Mouse (Mus musculus) heart, postnatal 0 days (tissue): ENCODE data around the gene Cyp17a1. TPM values are rescaled to one million over a fixed set of nuclear protein-coding genes. Genes with fewer than 3 reads are reported as not detected.

Experiments
- ATAC-seq: fragments of 200-750 bp; cut with Nextera tagmentation; 2 replicates; pipeline ENCODE4 v1.8.0; 2017; ENCODE audit warnings: low read depth, moderate number of reproducible peaks, moderate library complexity; ENCODE audit not compliant: insufficient read depth
- DNase-seq: peaks from one replicate; pipeline ENCODE4 v3.0.0-alpha.2; 2016; ENCODE audit warnings: low spot score
- H3K27ac ChIP-seq: fragments of 300-500 bp; sonication (generic); 2 replicates; pipeline ENCODE4 v1.5.1; 2014; ENCODE audit warnings: low read depth, mild to moderate bottlenecking
- H3K27me3 ChIP-seq: fragments of 300-500 bp; sonication (generic); 2 replicates; pipeline ENCODE4 v1.6.1; 2014; ENCODE audit warnings: low read length, mixed read lengths; ENCODE audit not compliant: control insufficient read depth, insufficient read depth
- H3K36me3 ChIP-seq: fragments of 300-500 bp; sonication (generic); replicated peaks from 2 replicates; pipeline ENCODE4 v1.6.1; 2014; ENCODE audit warnings: low read length, mixed read lengths; ENCODE audit not compliant: control insufficient read depth, insufficient read depth
- H3K4me1 ChIP-seq: fragments of 300-500 bp; sonication (generic); 2 replicates; pipeline ENCODE4 v1.6.1; 2014; ENCODE audit warnings: antibody characterized with exemption; ENCODE audit not compliant: control insufficient read depth, insufficient read depth
- H3K4me2 ChIP-seq: fragments of 300-500 bp; sonication (generic); 2 replicates; pipeline ENCODE4 v1.6.1; 2014; ENCODE audit warnings: low read depth, mild to moderate bottlenecking, low read length, moderate library complexity
- H3K4me3 ChIP-seq: fragments of 300-500 bp; sonication (generic); 2 replicates; pipeline ENCODE4 v1.5.1; 2014; ENCODE audit warnings: low read depth, low read length
- H3K9ac ChIP-seq: fragments of 300-500 bp; sonication (generic); replicated peaks from 2 replicates; pipeline ENCODE4 v1.6.1; 2014; ENCODE audit warnings: low read depth, low read length, mixed read lengths
- H3K9me3 ChIP-seq: fragments of 300-500 bp; sonication (generic); replicated peaks from 2 replicates; pipeline ENCODE4 v1.6.1; 2016; ENCODE audit warnings: low read length; ENCODE audit not compliant: control insufficient read depth
- CTCF ChIP-seq: IDR thresholded peaks from 2 replicates; pipeline ENCODE4 v1.5.1; 2016; ENCODE audit warnings: antibody characterized with exemption, control low read depth, low read depth
- EP300 ChIP-seq: IDR thresholded peaks from 2 replicates; pipeline ENCODE4 v1.6.1; 2016; ENCODE audit warnings: antibody characterized with exemption, low read depth
- WGBS: fragments of 180-500 bp; shearing (Covaris S2); extraction: QIAGEN DNeasy Blood & Tissue Kit; methylation state at CpG from one replicate; pipeline ENCODE4 v1.1.7; 2014; 5-methylcytosine and 5-hydroxymethylcytosine counted together
- polyA plus RNA-seq: library from polyadenylated mRNA; unstranded; fragments of >200 nt; fragmentation: Nextera tagmentation; extraction: Ambion mirVana; gene quantifications from 2 replicates; pipeline ENCODE4 v1.2.1, GENCODE M21; 2015
- total RNA-seq: library from RNA; depleted of rRNA; stranded (reverse); fragments of >200 nt; gene quantifications from 2 replicates; pipeline ENCODE4 v1.2.3, GENCODE M21; 2014; ENCODE audit warnings: low replicate concordance

Gene Cyp17a1
- total and polyA plus RNA-seq, 2 experiments from 2014 or later: 0.68 to 3.9 TPM

- peak; percentile 78 for DNase-seq
- no peaks in the 10 kb centered on the region for H3K36me3 ChIP-seq
- no peaks in the 10 kb centered on the region for H3K9me3 ChIP-seq
- ATAC-seq: peak; percentile 93
- H3K4me3 ChIP-seq: peak within 1 kb of the TSS; percentile 92
- no peak; the same call in 1 of the 2 replicates for TF ChIP-seq EP300
- no peak for TF ChIP-seq CTCF
- H3K9ac ChIP-seq: peak within 1 kb of the TSS; percentile 71
- peak within 1 kb of the TSS; percentile 76 for H3K27ac ChIP-seq
- peaks cover 8% of the 10 kb centered on the region; the same call in 1 of the 2 replicates for H3K4me1 ChIP-seq
- H3K4me2 ChIP-seq: peak within 1 kb of the TSS; percentile 72
- WGBS: 3% methylated on average over 44 of the region's 44 CpGs
- H3K27me3 ChIP-seq: no peaks in the 10 kb centered on the region
These were observed 16.7 kb upstream of the Cyp17a1 start, which contains the start of gene Borcs7 for GRCm38 (mm10) chr19:46689460-46690372. Gene Borcs7, plus strand, starts transcription at chr19:46689906.

- TF ChIP-seq CTCF (no peak), EP300 (no peak)
- Histone ChIP-seq H3K9ac (no peak overlapping the region), H3K4me3 (no peak overlapping the region), H3K36me3 (no peaks in the 10 kb centered on the region), H3K4me1 (no peaks in the 10 kb centered on the region), H3K9me3 (no peaks in the 10 kb centered on the region), H3K27me3 (no peaks in the 10 kb centered on the region), H3K27ac (no peak overlapping the region), H3K4me2 (no peak overlapping the region)
- ATAC-seq (no peak), DNase-seq (no peak)
- WGBS: 39% methylated on average over 12 of the region's 12 CpGs
These were observed 6.9 kb upstream of the Cyp17a1 start for GRCm38 (mm10) chr19:46679720-46680383.

GRCm38 (mm10) chr19:46675641-46676040 is 2.7 kb upstream of the Cyp17a1 start:
- no peak overlapping the region for H3K4me3 ChIP-seq
- no peak overlapping the region for H3K9ac ChIP-seq
- no peaks in the 10 kb centered on the region for H3K36me3 ChIP-seq
- H3K27ac ChIP-seq: no peak overlapping the region
- H3K9me3 ChIP-seq: no peaks in the 10 kb centered on the region
- H3K4me2 ChIP-seq: no peak overlapping the region
- no peaks in the 10 kb centered on the region for H3K4me1 ChIP-seq
- no peak for ATAC-seq
- H3K27me3 ChIP-seq: peaks cover 3% of the 10 kb centered on the region; the same call in 1 of the 2 replicates
- WGBS: 79% methylated on average over 3 of the region's 3 CpGs
- DNase-seq: no peak
- TF ChIP-seq CTCF (no peak), EP300 (no peak)

GRCm38 (mm10) chr19:46670691-46671090 is 2.3 kb downstream of the Cyp17a1 start:
- TF ChIP-seq CTCF (peak; percentile 84), EP300 (no peak)
- ATAC-seq (peak; percentile 84), DNase-seq (peak; percentile 58)
- no peaks in the 10 kb centered on the region for H3K9me3 ChIP-seq
- no peak overlapping the region for H3K9ac ChIP-seq
- whole genome bisulfite sequencing: 10% methylated on average over 13 of the region's 13 CpGs
- no peak overlapping the region for H3K27ac ChIP-seq
- no peaks in the 10 kb centered on the region for H3K4me1 ChIP-seq
- no peak overlapping the region for H3K4me2 ChIP-seq
- peaks cover 3% of the 10 kb centered on the region; the same call in 1 of the 2 replicates for H3K27me3 ChIP-seq
- no peaks in the 10 kb centered on the region for H3K36me3 ChIP-seq
- no peak overlapping the region for H3K4me3 ChIP-seq

- 34% methylated on average over 5 of the region's 5 CpGs for WGBS
- Histone ChIP-seq H3K36me3 (no peaks in the 10 kb centered on the region), H3K4me2 (no peak overlapping the region), H3K4me1 (peaks cover 4% of the 10 kb centered on the region; the same call in 1 of the 2 replicates), H3K4me3 (no peak overlapping the region), H3K27ac (no peak overlapping the region), H3K9me3 (no peaks in the 10 kb centered on the region), H3K9ac (no peak overlapping the region), H3K27me3 (peaks cover 3% of the 10 kb centered on the region; the same call in 1 of the 2 replicates)
- no peak for DNase-seq
- TF ChIP-seq CTCF (no peak), EP300 (no peak)
- no peak for ATAC-seq
These were observed 3.2 kb downstream of the Cyp17a1 start for GRCm38 (mm10) chr19:46669802-46670201.
